Mouse (Mus musculus): ENCODE data around the gene Oprd1. TPM values are rescaled to one million over a fixed set of nuclear protein-coding genes. Genes with fewer than 3 reads are reported as not detected.

Gene Oprd1
- polyA plus RNA-seq, 1 experiment from 2014 or later: not detected

DNA sequence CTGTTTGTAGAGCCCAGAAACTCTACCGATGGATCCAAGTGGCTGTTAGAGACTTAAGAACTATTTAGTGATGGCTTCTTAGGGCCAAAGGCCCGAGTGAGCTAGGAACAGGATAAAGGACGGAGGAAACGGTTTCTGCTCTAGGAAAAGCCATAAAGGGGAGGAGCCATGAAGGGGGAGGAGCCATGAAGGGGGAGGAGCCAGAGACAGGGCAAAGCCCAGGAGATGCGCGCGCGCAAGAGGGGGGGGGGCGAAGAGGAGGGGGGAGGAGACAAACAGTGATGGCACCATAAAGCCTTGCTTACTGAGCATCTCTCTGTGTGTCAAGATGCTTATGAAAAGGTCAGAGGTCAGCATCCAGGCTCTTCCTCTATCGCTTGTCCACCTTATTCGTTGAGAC is 13.6 kb downstream of the Oprd1 start:
- Histone ChIP-seq H3K9me3 (ENCODE audit: control insufficient read depth, low read length) (no peaks in the 10 kb centered on the region), H3K27me3 (ENCODE audit: control insufficient read depth, insufficient read depth, low read length) (no peaks in the 10 kb centered on the region), H3K4me3 (ENCODE audit: low read depth, low read length) (no peak overlapping the region), H3K27ac (ENCODE audit: low read depth, low read length) (no peak overlapping the region), H3K36me3 (ENCODE audit: control insufficient read depth, insufficient read depth, low read length) (no peaks in the 10 kb centered on the region), H3K4me1 (replicated peaks; ENCODE audit: control insufficient read depth, insufficient read depth, low read length) (peaks cover 8% of the 10 kb centered on the region; the same call in 1 of the 2 replicates), H3K4me2 (ENCODE audit: low read depth, low read length, severe bottlenecking) (no peak overlapping the region), H3K9ac (ENCODE audit: low read length) (no peak overlapping the region)
- no peak for DNase-seq (ENCODE audit: low spot score)
- WGBS: 87% methylated on average over 11 of the region's 11 CpGs
- no peak for ATAC-seq (replicated peaks; ENCODE audit: low FRiP score)

- no peak for DNase-seq (ENCODE audit: low spot score)
- WGBS: 87% methylated on average over 2 of the region's 2 CpGs
- no peaks in the 10 kb centered on the region for H3K27me3 ChIP-seq (ENCODE audit: control insufficient read depth, insufficient read depth, low read length)
- ATAC-seq (replicated peaks; ENCODE audit: low FRiP score): no peak
- no peak overlapping the region for H3K9ac ChIP-seq (ENCODE audit: low read length)
- no peaks in the 10 kb centered on the region for H3K9me3 ChIP-seq (ENCODE audit: control insufficient read depth, low read length)
- no peak overlapping the region; the same call in 1 of the 2 replicates for H3K27ac ChIP-seq (ENCODE audit: low read depth, low read length)
- no peaks in the 10 kb centered on the region for H3K36me3 ChIP-seq (ENCODE audit: control insufficient read depth, insufficient read depth, low read length)
- H3K4me2 ChIP-seq (ENCODE audit: low read depth, low read length, severe bottlenecking): no peak overlapping the region
- peaks cover 8% of the 10 kb centered on the region; the same call in 1 of the 2 replicates for H3K4me1 ChIP-seq (replicated peaks; ENCODE audit: control insufficient read depth, insufficient read depth, low read length)
- H3K4me3 ChIP-seq (ENCODE audit: low read depth, low read length): no peak overlapping the region
Observed at GRCm38 (mm10) chr4:132130134-132130533, 14.2 kb downstream of the Oprd1 start.

- WGBS: 18% methylated on average over 6 of the region's 6 CpGs
- Histone ChIP-seq H3K27me3 (ENCODE audit: control insufficient read depth, insufficient read depth, low read length) (no peaks in the 10 kb centered on the region), H3K4me1 (replicated peaks; ENCODE audit: control insufficient read depth, insufficient read depth, low read length) (peaks cover 8% of the 10 kb centered on the region; the same call in 1 of the 2 replicates), H3K9ac (ENCODE audit: low read length) (no peak overlapping the region), H3K36me3 (ENCODE audit: control insufficient read depth, insufficient read depth, low read length) (no peaks in the 10 kb centered on the region), H3K9me3 (ENCODE audit: control insufficient read depth, low read length) (no peaks in the 10 kb centered on the region), H3K27ac (ENCODE audit: low read depth, low read length) (peak overlapping the region; percentile 26), H3K4me3 (ENCODE audit: low read depth, low read length) (no peak overlapping the region), H3K4me2 (ENCODE audit: low read depth, low read length, severe bottlenecking) (no peak overlapping the region)
- DNase-seq (ENCODE audit: low spot score) (peak; percentile 73), ATAC-seq (replicated peaks; ENCODE audit: low FRiP score) (peak; percentile 76)
Observed at GRCm38 (mm10) chr4:132128997-132129636, 15.2 kb downstream of the Oprd1 start.

DNA sequence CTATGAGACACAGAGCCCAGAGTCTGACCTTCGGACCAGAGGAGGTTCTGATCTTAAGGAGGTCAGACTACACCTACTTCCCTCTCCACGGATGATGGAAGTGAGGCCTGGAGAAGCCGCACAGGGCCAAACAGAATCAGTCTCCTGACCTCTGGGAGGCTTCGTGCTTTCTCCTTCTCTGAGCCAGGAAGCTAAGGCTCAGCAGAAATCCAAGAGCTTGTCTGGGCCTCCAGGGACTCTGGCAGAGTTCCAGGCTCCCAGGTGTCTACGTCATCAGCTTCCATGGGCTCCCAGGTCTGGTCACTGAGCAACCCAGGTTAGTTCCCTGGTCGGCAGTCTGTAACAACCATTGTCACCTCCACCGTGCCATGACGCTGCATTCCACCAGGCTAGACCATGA is 17.2 kb downstream of the Oprd1 start:
- Histone ChIP-seq H3K9ac (ENCODE audit: low read length) (no peak overlapping the region), H3K4me2 (ENCODE audit: low read depth, low read length, severe bottlenecking) (no peak overlapping the region), H3K9me3 (ENCODE audit: control insufficient read depth, low read length) (no peaks in the 10 kb centered on the region), H3K4me3 (ENCODE audit: low read depth, low read length) (no peak overlapping the region), H3K4me1 (replicated peaks; ENCODE audit: control insufficient read depth, insufficient read depth, low read length) (peaks cover 8% of the 10 kb centered on the region; the same call in 1 of the 2 replicates), H3K27ac (ENCODE audit: low read depth, low read length) (no peak overlapping the region), H3K27me3 (ENCODE audit: control insufficient read depth, insufficient read depth, low read length) (no peaks in the 10 kb centered on the region), H3K36me3 (ENCODE audit: control insufficient read depth, insufficient read depth, low read length) (no peaks in the 10 kb centered on the region)
- DNase-seq (ENCODE audit: low spot score): no peak
- 91% methylated on average over 8 of the region's 8 CpGs for WGBS
- no peak for ATAC-seq (replicated peaks; ENCODE audit: low FRiP score)

- Histone ChIP-seq H3K4me3 (ENCODE audit: low read depth, low read length) (no peak overlapping the region), H3K27ac (ENCODE audit: low read depth, low read length) (no peak overlapping the region), H3K4me1 (replicated peaks; ENCODE audit: control insufficient read depth, insufficient read depth, low read length) (no peaks in the 10 kb centered on the region), H3K9me3 (ENCODE audit: control insufficient read depth, low read length) (no peaks in the 10 kb centered on the region), H3K36me3 (ENCODE audit: control insufficient read depth, insufficient read depth, low read length) (no peaks in the 10 kb centered on the region), H3K9ac (ENCODE audit: low read length) (no peak overlapping the region), H3K27me3 (ENCODE audit: control insufficient read depth, insufficient read depth, low read length) (no peaks in the 10 kb centered on the region), H3K4me2 (ENCODE audit: low read depth, low read length, severe bottlenecking) (no peak overlapping the region)
- DNase-seq (ENCODE audit: low spot score) (no peak), ATAC-seq (replicated peaks; ENCODE audit: low FRiP score) (no peak)
- WGBS: 85% methylated on average over 1 of the region's 1 CpGs
Observed at GRCm38 (mm10) chr4:132123166-132123565, 21.1 kb downstream of the Oprd1 start.

- DNase-seq (ENCODE audit: low spot score) (no peak), ATAC-seq (replicated peaks; ENCODE audit: low FRiP score) (no peak)
- Histone ChIP-seq H3K9ac (ENCODE audit: low read length) (no peak overlapping the region), H3K27ac (ENCODE audit: low read depth, low read length) (no peak overlapping the region), H3K9me3 (ENCODE audit: control insufficient read depth, low read length) (no peaks in the 10 kb centered on the region), H3K4me3 (ENCODE audit: low read depth, low read length) (no peak overlapping the region), H3K4me1 (replicated peaks; ENCODE audit: control insufficient read depth, insufficient read depth, low read length) (no peaks in the 10 kb centered on the region), H3K4me2 (ENCODE audit: low read depth, low read length, severe bottlenecking) (no peak overlapping the region), H3K27me3 (ENCODE audit: control insufficient read depth, insufficient read depth, low read length) (no peaks in the 10 kb centered on the region), H3K36me3 (ENCODE audit: control insufficient read depth, insufficient read depth, low read length) (no peaks in the 10 kb centered on the region)
- 81% methylated on average over 5 of the region's 5 CpGs for WGBS
Observed at GRCm38 (mm10) chr4:132121674-132122073, 22.6 kb downstream of the Oprd1 start.

DNA sequence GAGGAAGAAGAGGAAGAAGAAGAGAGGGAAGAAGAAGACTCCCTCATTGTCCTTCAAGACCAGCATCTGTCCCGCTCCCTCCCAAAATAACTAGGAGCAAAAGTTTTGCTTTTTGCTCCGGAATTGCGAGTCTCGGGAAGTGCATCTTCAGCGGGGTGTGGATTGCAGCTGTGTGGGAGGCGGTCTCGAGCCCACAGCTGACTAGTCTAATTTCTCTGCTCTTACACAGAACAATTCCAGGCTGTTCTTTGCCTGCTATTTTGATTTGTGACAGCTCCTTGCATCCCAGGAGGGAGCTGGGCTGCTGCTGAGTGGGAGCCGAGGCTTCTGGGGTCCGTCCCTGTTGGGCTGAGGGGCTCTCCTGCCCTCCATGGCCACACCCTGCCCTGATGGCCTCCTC is 24.7 kb downstream of the Oprd1 start:
- no peaks in the 10 kb centered on the region for H3K36me3 ChIP-seq (ENCODE audit: control insufficient read depth, insufficient read depth, low read length)
- no peaks in the 10 kb centered on the region for H3K4me1 ChIP-seq (replicated peaks; ENCODE audit: control insufficient read depth, insufficient read depth, low read length)
- no peak overlapping the region for H3K27ac ChIP-seq (ENCODE audit: low read depth, low read length)
- peaks cover 2% of the 10 kb centered on the region; the same call in 1 of the 2 replicates for H3K27me3 ChIP-seq (ENCODE audit: control insufficient read depth, insufficient read depth, low read length)
- DNase-seq (ENCODE audit: low spot score) (no peak), ATAC-seq (replicated peaks; ENCODE audit: low FRiP score) (no peak)
- H3K4me2 ChIP-seq (ENCODE audit: low read depth, low read length, severe bottlenecking): no peak overlapping the region
- no peaks in the 10 kb centered on the region for H3K9me3 ChIP-seq (ENCODE audit: control insufficient read depth, low read length)
- 73% methylated on average over 9 of the region's 9 CpGs for WGBS
- H3K9ac ChIP-seq (ENCODE audit: low read length): no peak overlapping the region
- no peak overlapping the region for H3K4me3 ChIP-seq (ENCODE audit: low read depth, low read length)

- H3K4me1 ChIP-seq (replicated peaks; ENCODE audit: control insufficient read depth, insufficient read depth, low read length): 0 out of 2 replicates have a peak, but pooled peaks cover 4% of the 10 kb centered on the region
- WGBS: 85% methylated on average over 4 of the region's 4 CpGs
- peaks cover 3% of the 10 kb centered on the region; the same call in 1 of the 2 replicates for H3K27me3 ChIP-seq (ENCODE audit: control insufficient read depth, insufficient read depth, low read length)
- no peak overlapping the region for H3K4me2 ChIP-seq (ENCODE audit: low read depth, low read length, severe bottlenecking)
- no peak for DNase-seq (ENCODE audit: low spot score)
- no peak overlapping the region for H3K9ac ChIP-seq (ENCODE audit: low read length)
- H3K27ac ChIP-seq (ENCODE audit: low read depth, low read length): no peak overlapping the region
- H3K36me3 ChIP-seq (ENCODE audit: control insufficient read depth, insufficient read depth, low read length): no peaks in the 10 kb centered on the region
- ATAC-seq (replicated peaks; ENCODE audit: low FRiP score): no peak
- no peak overlapping the region for H3K4me3 ChIP-seq (ENCODE audit: low read depth, low read length)
- no peaks in the 10 kb centered on the region for H3K9me3 ChIP-seq (ENCODE audit: control insufficient read depth, low read length)
Observed at GRCm38 (mm10) chr4:132116315-132116714, 28.0 kb downstream of the Oprd1 start.

All from forebrain, embryonic 11.5 days (tissue).